Mouse (Mus musculus): ENCODE results near the gene Dcaf5.

DNA sequence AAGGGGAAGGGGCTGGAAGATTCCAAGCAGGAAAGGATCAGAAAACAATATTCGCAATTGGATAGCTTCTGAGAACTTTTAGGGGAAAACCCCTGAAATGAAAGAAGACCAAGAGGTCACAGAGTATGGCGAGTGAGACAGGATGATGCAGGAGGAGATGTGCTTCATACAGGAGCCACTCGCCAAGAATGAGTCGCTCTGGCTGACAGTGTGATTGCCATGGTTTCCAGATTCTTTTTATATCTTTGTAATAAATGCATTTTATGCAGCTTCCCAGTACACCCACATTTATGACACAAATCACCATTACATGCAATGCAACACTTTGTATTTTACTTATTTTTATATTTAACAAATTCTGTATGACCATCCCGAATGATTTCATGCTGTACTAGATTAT is 49.1 kb downstream of the Dcaf5 start:
- TF ChIP-seq CTCF (IDR thresholded peaks at IDR 0.05; ENCODE audit: insufficient read depth, low read depth, low read length) (no peak), POLR2A (IDR thresholded peaks at IDR 0.05; ENCODE audit: insufficient read depth, low read depth, low read length) (no peak)

All from olfactory bulb, adult 2 months (tissue).